Mouse (Mus musculus) 3T3-L1 (cell line): ENCODE data around the gene Mcidas.
"Not testable (repeated sequence)": the region's sequence is repeated elsewhere in the genome, so short reads cannot be mapped to it uniquely, and the experiment has no call there.

Experiments used
- DNase-seq: peaks from one replicate; pipeline ENCODE4 v3.0.0-alpha.2; 2015; ENCODE audit warnings: low read depth, low spot score

Gene Mcidas

DNA sequence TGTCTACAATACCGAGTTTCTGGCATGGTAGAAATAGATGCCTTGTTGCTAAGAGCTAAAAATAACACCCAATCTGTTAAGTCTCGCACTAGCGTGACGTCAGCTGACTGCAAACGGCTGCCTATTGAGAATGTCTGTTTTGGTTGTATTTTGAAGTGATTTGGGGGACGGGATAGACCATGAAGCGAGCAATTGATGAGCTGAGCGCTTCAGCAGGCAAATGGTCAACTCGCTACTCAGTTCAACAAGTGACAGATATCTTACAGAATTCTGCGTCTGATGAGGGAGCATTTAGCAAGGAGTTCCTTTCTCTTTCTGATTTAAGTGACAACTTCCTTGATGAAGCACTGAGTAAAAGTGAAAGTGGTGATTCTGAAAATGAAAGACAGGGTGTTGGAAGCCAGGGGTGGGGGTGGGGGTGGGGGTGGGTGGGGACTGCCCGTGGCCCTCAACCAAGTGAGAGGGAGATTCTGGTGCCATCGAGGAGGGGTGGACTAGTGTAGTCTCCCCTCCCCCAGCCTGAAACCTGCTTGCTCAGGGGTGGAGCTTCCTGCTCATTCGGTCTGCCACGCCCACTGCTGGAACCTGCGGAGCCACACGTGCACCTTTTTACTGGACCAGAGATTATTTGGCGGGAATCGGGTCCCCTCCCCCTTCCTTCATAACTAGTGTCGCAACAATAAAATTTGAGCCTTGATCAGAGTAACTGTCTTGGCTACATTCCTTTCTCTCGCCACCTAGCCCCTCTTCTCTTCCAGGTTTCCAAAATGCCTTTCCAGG, 19.7 kb downstream of the Mcidas start:
- DNase-seq, result not testable (repeated sequence)

GRCm38 (mm10) chr13:113021521-113021920, 27.9 kb downstream of the Mcidas start:
- no peak for DNase-seq

DNA sequence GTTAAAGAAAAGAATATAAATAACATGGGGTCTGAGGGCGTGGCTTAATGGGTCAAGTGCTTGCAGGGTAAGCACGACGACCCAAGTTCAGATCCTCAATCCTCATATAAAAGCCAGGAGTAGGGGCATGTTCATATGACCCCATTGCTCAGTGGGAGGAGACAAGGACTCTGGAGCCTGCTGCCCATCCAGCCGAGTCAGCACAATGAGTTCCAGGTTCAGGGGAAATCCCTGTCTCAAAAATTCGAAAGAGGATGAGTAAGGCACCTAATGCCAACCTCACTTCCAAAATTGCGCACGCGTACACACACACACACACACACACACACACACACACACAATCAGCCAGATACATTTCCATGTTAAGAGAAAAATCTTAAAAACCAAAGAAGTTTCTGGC, 28.8 kb downstream of the Mcidas start:
- DNase-seq, result no peak

DNA sequence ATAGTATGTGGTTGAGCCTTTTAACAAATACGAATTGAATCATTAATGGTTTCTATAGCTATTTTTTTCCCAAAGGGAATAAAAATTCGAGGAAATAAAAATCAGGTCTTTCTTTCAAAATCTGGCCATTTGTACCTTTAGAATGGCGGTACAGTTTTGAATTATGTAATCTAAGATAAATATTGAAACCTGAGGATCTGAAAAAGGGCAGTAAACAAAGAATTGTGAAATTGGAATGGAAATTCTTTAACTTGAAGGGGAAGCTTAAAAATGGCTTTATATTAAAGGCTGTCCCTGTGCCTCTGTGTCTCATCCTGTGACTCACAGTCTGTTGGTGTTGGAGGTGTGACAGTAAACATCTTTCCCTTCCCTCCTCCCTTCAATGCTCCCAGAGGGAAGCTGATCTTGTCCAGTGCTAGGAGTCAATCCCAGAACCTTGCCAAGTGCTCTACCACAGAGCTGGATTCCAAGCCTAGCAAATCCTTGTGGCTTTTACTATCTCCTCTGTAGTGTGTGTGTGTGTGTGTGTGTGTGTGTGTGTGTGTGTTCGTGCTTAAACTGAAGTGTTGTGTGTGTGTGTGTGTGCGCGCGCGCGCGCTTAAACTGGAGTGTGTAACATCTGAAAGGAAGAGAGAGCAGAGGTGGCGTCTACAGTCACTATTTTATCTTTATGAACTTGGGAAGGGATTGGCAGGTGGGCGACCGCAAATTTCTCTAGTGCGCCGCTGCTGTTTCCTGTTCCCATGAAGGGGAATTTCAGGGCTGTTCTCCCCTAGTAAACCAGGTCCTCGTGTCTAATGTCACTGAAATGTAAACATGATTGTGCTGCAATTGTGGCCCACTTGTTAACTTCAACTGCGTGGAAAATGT, 29.9 kb downstream of the Mcidas start:
- DNase-seq, result peak; percentile 78

GRCm38 (mm10) chr13:113031351-113031750, 37.7 kb downstream of the Mcidas start:
- no peak for DNase-seq

- no peak for DNase-seq
These were observed 38.3 kb downstream of the Mcidas start for GRCm38 (mm10) chr13:113031792-113032571.

DNA sequence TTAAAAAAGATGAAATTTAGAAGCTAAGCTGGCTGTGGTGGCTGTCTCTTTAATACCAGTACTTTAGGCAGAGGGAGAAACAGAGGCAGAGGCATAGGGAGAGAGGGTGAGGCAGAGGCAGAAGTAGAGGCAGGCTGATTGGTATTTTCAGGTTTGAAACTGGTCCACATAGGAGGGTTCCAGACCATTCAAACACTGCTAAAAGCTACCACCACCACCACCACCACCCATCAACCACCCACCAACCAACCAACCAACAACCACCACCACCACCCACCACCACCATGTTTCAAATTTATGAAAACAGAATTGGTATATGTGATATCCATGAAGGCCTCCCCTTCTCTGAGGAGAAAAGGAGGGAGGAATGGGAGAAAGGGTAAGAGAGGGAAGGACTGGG, 39.2 kb downstream of the Mcidas start:
- no peak for DNase-seq

DNA sequence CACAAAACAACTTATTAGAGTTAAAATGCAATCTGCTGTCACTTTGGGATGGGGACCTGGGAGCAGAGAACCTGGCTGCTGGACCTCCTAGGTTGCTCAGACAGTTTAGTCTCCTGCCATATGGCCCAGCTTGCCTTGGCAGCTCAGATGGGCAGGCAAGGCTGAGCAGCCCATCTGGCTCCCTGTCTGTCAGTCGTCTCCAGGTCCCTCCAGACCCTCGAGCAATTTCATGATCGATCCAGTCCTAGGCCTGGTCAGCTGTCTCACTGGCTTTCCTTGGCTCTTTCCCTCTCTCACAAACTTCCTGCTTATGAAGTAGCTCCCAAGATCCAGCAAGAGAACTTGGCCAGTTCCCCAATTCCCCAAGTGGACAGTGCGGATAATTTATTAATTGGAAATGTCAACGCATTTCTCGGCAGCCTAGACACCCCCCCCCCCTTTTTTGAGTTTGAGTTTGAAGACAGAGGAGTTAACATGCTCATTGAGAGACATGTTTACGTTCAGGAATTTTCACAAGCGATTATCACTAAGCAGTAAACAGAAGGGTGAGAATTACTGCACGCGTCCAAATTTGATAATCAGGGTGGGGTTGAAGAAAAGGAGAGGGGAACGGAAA, 40.7 kb downstream of the Mcidas start:
- no peak for DNase-seq

GRCm38 (mm10) chr13:113034950-113035421, 41.3 kb downstream of the Mcidas start, which contains the start of gene Cdc20b:
TSS of gene Cdc20b (plus strand) at chr13:113035111.
- DNase-seq, result no peak

GRCm38 (mm10) chr13:113035852-113036251, 42.2 kb downstream of the Mcidas start:
- DNase-seq, result peak; percentile 94

DNA sequence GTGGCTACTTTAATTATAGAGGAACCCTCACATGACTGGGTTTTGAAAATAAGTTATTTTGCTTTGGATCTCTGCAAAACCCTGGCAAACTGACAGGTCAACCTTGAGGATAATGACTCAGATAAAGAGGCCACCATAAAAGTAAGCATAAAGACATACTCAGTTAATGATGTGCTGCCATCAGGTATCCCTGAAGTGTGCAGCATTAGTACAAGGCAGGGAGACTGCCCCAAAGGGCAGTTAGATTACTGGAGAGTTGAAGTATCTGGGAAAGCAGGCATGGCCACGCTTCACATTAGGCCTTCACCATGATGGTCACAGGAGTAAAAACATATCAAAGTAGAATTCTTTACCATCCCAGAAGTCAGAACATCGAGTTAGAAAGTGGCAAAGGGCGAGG, 51.2 kb downstream of the Mcidas start:
- DNase-seq, result peak; percentile 52

DNA sequence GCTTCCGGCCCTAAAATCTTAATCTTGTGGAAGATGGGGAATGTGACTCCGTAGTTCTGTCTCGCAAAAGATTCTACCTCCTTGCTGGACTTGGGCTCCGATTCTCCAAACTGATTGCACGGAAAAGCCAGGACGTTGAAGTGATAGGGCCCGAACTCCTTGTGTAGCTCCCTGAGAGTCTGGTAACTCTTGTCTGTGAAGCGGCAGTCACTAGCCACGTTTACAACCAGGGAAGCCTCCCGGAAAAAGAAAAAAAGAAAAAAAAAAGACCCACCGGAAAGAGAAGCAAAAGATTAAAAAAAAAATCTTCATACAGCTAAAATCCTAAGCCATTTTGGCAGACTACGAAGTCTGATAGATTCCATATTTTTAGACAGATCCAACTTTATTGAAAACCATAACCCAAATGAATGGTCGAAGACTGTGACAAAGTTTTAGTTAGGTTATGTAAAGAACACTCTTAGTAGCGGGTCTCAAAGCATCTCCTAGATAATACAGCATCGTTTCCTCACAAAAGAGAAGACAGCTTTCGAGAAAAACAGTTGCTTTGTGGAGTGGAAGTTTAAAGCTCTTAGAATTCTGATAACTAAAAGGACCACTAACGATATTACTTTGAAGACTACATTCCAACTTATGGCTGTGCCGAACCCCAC, 51.9 kb downstream of the Mcidas start:
- peak; percentile 71 for DNase-seq

DNA sequence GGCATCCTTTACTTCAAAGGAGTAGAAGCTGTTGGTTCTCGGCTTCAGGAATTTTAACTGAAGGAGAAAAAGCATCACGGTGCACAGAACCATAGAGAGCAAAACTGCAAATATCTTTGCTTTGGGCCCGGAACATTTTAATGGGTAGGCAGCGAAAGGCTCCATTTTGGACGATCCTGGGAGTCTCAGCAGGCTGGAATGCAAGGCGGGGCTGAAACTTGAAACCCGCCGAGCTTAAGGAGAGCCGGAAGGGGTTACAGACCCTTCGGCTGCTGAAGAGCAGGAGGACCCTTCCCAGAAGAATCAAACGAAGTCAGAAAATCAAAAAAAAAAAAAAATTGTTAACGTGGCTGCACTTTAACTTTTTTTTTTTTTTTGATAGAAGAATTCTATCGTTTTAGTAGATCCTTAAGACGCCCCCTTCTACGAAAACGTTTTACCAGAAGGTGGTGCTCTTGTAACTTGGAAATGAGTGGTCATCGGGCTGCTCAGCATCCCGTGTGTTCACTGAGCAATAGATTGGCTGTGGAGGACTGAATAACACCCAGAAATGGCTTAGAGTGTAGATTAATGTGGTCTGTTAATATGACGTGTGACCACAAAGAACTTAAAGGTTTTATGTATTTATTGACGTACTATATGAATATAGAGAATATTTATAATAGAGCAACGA, 52.7 kb downstream of the Mcidas start, which contains the start of gene Gpx8:
Gene Gpx8 (minus strand): TSS at position 200 of the 673 bp plus-strand sequence.
- DNase-seq, result peak; percentile 85

DNA sequence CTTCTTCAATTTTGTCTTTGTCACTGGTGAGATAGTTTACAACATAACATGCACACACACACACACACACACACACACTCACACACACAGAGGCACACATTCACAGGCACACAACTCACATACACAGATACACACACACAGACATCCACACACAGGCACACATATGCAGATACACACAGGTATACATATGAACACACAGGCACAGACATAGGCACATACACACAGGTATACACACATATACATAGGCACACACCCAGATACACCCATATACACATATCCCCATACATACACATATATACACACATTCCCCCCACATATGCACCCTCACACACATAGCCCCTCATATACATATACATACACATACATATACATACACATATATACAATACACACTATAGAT, 53.4 kb downstream of the Mcidas start:
- DNase-seq, result no peak

- DNase-seq, result peak; percentile 60
These were observed 54.0 kb downstream of the Mcidas start for GRCm38 (mm10) chr13:113047647-113048046.
